Mouse (Mus musculus) liver, embryonic 11.5 days (tissue): ENCODE data around the gene Hsdl2. TPM values are rescaled to one million over a fixed set of nuclear protein-coding genes. Genes with fewer than 3 reads are reported as not detected.
A peak's percentile ranks its signal among the peaks of the same experiment; 100 is the strongest.

ENCODE experiments used
- ATAC-seq: fragments of 200-750 bp; cut with Nextera tagmentation; replicated peaks from 2 replicates; pipeline ENCODE4 v1.8.0; 2017; ENCODE audit warnings: moderate number of reproducible peaks, mild to moderate bottlenecking, moderate TSS enrichment, moderate library complexity; ENCODE audit not compliant: low FRiP score
- DNase-seq: peaks from one replicate; pipeline ENCODE4 v3.0.0-alpha.2; 2017; ENCODE audit warnings: low spot score
- H3K27ac ChIP-seq: fragments of 300-500 bp; sonication (generic); 2 replicates; pipeline ENCODE4 v1.5.1; 2014; ENCODE audit warnings: mild to moderate bottlenecking, low read depth, low read length, control low read depth
- H3K27me3 ChIP-seq: fragments of 300-500 bp; sonication (generic); replicated peaks from 2 replicates; pipeline ENCODE4 v1.6.1; 2014; ENCODE audit warnings: low read length, mixed read lengths; ENCODE audit not compliant: control insufficient read depth, insufficient read depth
- H3K36me3 ChIP-seq: fragments of 300-500 bp; sonication (generic); 2 replicates; pipeline ENCODE4 v1.6.1; 2014; ENCODE audit warnings: mild to moderate bottlenecking, low read length, moderate library complexity, mixed read lengths; ENCODE audit not compliant: control insufficient read depth, insufficient read depth
- H3K4me1 ChIP-seq: fragments of 300-500 bp; sonication (generic); replicated peaks from 2 replicates; pipeline ENCODE4 v1.6.1; 2014; ENCODE audit warnings: low read length, mixed read lengths; ENCODE audit not compliant: control insufficient read depth, insufficient read depth
- H3K4me2 ChIP-seq: fragments of 300-500 bp; sonication (generic); 2 replicates; pipeline ENCODE4 v1.6.1; 2014; ENCODE audit warnings: mild to moderate bottlenecking, control low read depth, moderate library complexity
- H3K4me3 ChIP-seq: fragments of 300-500 bp; sonication (generic); 2 replicates; pipeline ENCODE4 v1.5.1; 2014; ENCODE audit warnings: low read depth, low read length, control low read depth
- H3K9ac ChIP-seq: fragments of 300-500 bp; sonication (generic); 2 replicates; pipeline ENCODE4 v1.6.1; 2014; ENCODE audit warnings: low read depth, low read length, control low read depth
- H3K9me3 ChIP-seq: fragments of 300-500 bp; sonication (generic); 2 replicates; pipeline ENCODE4 v1.6.1; 2016; ENCODE audit warnings: low read length, inconsistent platforms, mixed read lengths; ENCODE audit not compliant: control insufficient read depth
- WGBS: fragments of 180-500 bp; shearing (Covaris S2); extraction: QIAGEN DNeasy Blood & Tissue Kit; methylation state at CpG from one replicate; pipeline ENCODE4 v1.1.7; 2014; 5-methylcytosine and 5-hydroxymethylcytosine counted together
- polyA plus RNA-seq: library from polyadenylated mRNA; unstranded; fragments of >200 nt; fragmentation: Nextera tagmentation; extraction: Ambion mirVana; gene quantifications from 2 replicates; pipeline ENCODE4 v1.2.1, GENCODE M21; 2014

The Hsdl2 gene
- polyA plus RNA-seq, 1 experiment from 2014 or later, result 22.4 TPM

- H3K27ac ChIP-seq, result peak overlapping the region; percentile 94
- peak overlapping the region; percentile 92 for H3K4me2 ChIP-seq
- peaks cover 20% of the 10 kb centered on the region for H3K4me1 ChIP-seq
- no peaks in the 10 kb centered on the region for H3K36me3 ChIP-seq
- H3K4me3 ChIP-seq, result peak overlapping the region; percentile 94
- peak overlapping the region; percentile 98 for H3K9ac ChIP-seq
- H3K27me3 ChIP-seq, result no peaks in the 10 kb centered on the region
- DNase-seq (no peak), ATAC-seq (no peak)
- WGBS, result 3% methylated on average over 18 of the region's 18 CpGs
- H3K9me3 ChIP-seq, result no peaks in the 10 kb centered on the region
These were observed 33.3 kb upstream of the Hsdl2 start for GRCm38 (mm10) chr4:59548011-59548559.

- H3K9me3 ChIP-seq, result no peaks in the 10 kb centered on the region
- H3K27ac ChIP-seq, result peak overlapping the region; percentile 94
- WGBS, result under 1% methylated on average over 75 of the region's 83 CpGs
- peak overlapping the region; percentile 94 for H3K4me3 ChIP-seq
- peaks cover 20% of the 10 kb centered on the region for H3K4me1 ChIP-seq
- peak overlapping the region; percentile 92 for H3K4me2 ChIP-seq
- peak overlapping the region; percentile 98 for H3K9ac ChIP-seq
- DNase-seq (peak; percentile 83), ATAC-seq (peak; percentile 72)
- no peaks in the 10 kb centered on the region for H3K36me3 ChIP-seq
- no peaks in the 10 kb centered on the region for H3K27me3 ChIP-seq
These were observed 32.7 kb upstream of the Hsdl2 start for GRCm38 (mm10) chr4:59548560-59549174.

GRCm38 (mm10) chr4:59549175-59549976 lies 32.0 kb upstream of the Hsdl2 start, which contains the start of gene Ptbp3:
Ptbp3 (minus strand) TSS chr4:59549364.
- under 1% methylated on average over 64 of the region's 83 CpGs for WGBS
- ATAC-seq, result peak; percentile 90

GRCm38 (mm10) chr4:59549977-59550560 lies 31.3 kb upstream of the Hsdl2 start:
- ATAC-seq (no peak), DNase-seq (no peak)
- Histone ChIP-seq H3K27ac (peak overlapping the region; percentile 94; the same call in 1 of the 2 replicates), H3K36me3 (no peaks in the 10 kb centered on the region), H3K9ac (peak overlapping the region; percentile 98), H3K27me3 (no peaks in the 10 kb centered on the region), H3K4me3 (peak overlapping the region; percentile 94), H3K4me1 (peaks cover 16% of the 10 kb centered on the region), H3K9me3 (no peaks in the 10 kb centered on the region), H3K4me2 (peak overlapping the region; percentile 92)
- WGBS, result 22% methylated on average over 11 of the region's 11 CpGs

More at GRCm38 (mm10) chr4:59549175-59549976, 32.0 kb upstream of the Hsdl2 start, which contains the start of gene Ptbp3:
- Histone ChIP-seq H3K4me1 (peaks cover 20% of the 10 kb centered on the region), H3K27me3 (no peaks in the 10 kb centered on the region), H3K27ac (peak within 1 kb of the TSS; percentile 94), H3K4me3 (peak within 1 kb of the TSS; percentile 94), H3K9ac (peak within 1 kb of the TSS; percentile 98), H3K9me3 (no peaks in the 10 kb centered on the region), H3K4me2 (peak within 1 kb of the TSS; percentile 92), H3K36me3 (no peaks in the 10 kb centered on the region)
- DNase-seq, result peak; percentile 94

GRCm38 (mm10) chr4:59551901-59552300 lies 29.5 kb upstream of the Hsdl2 start:
- no peaks in the 10 kb centered on the region for H3K36me3 ChIP-seq
- no peaks in the 10 kb centered on the region for H3K27me3 ChIP-seq
- WGBS, result 81% methylated on average over 1 of the region's 1 CpGs
- H3K9me3 ChIP-seq, result no peaks in the 10 kb centered on the region
- no peak overlapping the region for H3K27ac ChIP-seq
- no peak for ATAC-seq
- no peak overlapping the region for H3K4me2 ChIP-seq
- H3K4me1 ChIP-seq, result peaks cover 10% of the 10 kb centered on the region
- no peak overlapping the region for H3K4me3 ChIP-seq
- DNase-seq, result no peak
- no peak overlapping the region for H3K9ac ChIP-seq

GRCm38 (mm10) chr4:59552835-59553234 lies 28.5 kb upstream of the Hsdl2 start:
- H3K4me2 ChIP-seq, result no peak overlapping the region
- DNase-seq (no peak), ATAC-seq (no peak)
- no peak overlapping the region for H3K4me3 ChIP-seq
- H3K9ac ChIP-seq, result no peak overlapping the region
- no peaks in the 10 kb centered on the region for H3K9me3 ChIP-seq
- 0 out of 2 replicates have a peak, but pooled peaks cover 3% of the 10 kb centered on the region for H3K4me1 ChIP-seq
- H3K36me3 ChIP-seq, result no peaks in the 10 kb centered on the region
- WGBS, result 79% methylated on average over 5 of the region's 5 CpGs
- no peaks in the 10 kb centered on the region for H3K27me3 ChIP-seq
- H3K27ac ChIP-seq, result no peak overlapping the region

- no peak for DNase-seq
- Histone ChIP-seq H3K36me3 (no peaks in the 10 kb centered on the region), H3K27ac (no peak overlapping the region), H3K4me2 (no peak overlapping the region), H3K9me3 (no peaks in the 10 kb centered on the region), H3K4me3 (no peak overlapping the region), H3K27me3 (no peaks in the 10 kb centered on the region), H3K4me1 (peaks cover 3% of the 10 kb centered on the region; the same call in 1 of the 2 replicates), H3K9ac (no peak overlapping the region)
- no peak for ATAC-seq
- WGBS, result 66% methylated on average over 3 of the region's 3 CpGs
These were observed 27.8 kb upstream of the Hsdl2 start for GRCm38 (mm10) chr4:59553576-59553975.

- no peak for DNase-seq
- Histone ChIP-seq H3K4me1 (peaks cover 3% of the 10 kb centered on the region; the same call in 1 of the 2 replicates), H3K4me2 (no peak overlapping the region), H3K9ac (no peak overlapping the region), H3K27me3 (no peaks in the 10 kb centered on the region), H3K27ac (no peak overlapping the region), H3K9me3 (no peaks in the 10 kb centered on the region), H3K4me3 (no peak overlapping the region), H3K36me3 (no peaks in the 10 kb centered on the region)
- ATAC-seq, result no peak; the same call in 1 of the 2 replicates
These were observed 26.2 kb upstream of the Hsdl2 start for GRCm38 (mm10) chr4:59555177-59555576.
